Mouse (Mus musculus) forebrain, embryonic 10.5 days (tissue): ENCODE results near the gene Noct. TPM values are rescaled to one million over a fixed set of nuclear protein-coding genes. Genes with fewer than 3 reads are reported as not detected.
A peak's percentile ranks its signal among the peaks of the same experiment; 100 is the strongest.
"Not testable (repeated sequence)": the region's sequence is repeated elsewhere in the genome, so short reads cannot be mapped to it uniquely, and the experiment has no call there.

ENCODE experiments used
- DNase-seq: peaks from one replicate; pipeline ENCODE4 v3.0.0-alpha.2; 2017; ENCODE audit warnings: low spot score; ENCODE audit errors: extremely low spot score
- H3K27ac ChIP-seq: fragments of 300-500 bp; sonication (generic); 2 replicates; pipeline ENCODE4 v1.5.1; 2016; ENCODE audit warnings: mild to moderate bottlenecking
- H3K27me3 ChIP-seq: fragments of 300-500 bp; sonication (generic); 2 replicates; pipeline ENCODE4 v1.6.1; 2016; ENCODE audit warnings: mild to moderate bottlenecking; ENCODE audit not compliant: poor library complexity, severe bottlenecking
- H3K36me3 ChIP-seq: fragments of 300-500 bp; sonication (generic); replicated peaks from 2 replicates; pipeline ENCODE4 v1.6.1; 2016; ENCODE audit warnings: mild to moderate bottlenecking, moderate library complexity
- H3K4me1 ChIP-seq: fragments of 300-500 bp; sonication (generic); 2 replicates; pipeline ENCODE4 v1.6.1; 2016
- H3K4me3 ChIP-seq: fragments of 300-500 bp; sonication (generic); 2 replicates; pipeline ENCODE4 v1.5.1; 2016; ENCODE audit warnings: mild to moderate bottlenecking, moderate library complexity
- H3K9me3 ChIP-seq: fragments of 300-500 bp; sonication (generic); 2 replicates; pipeline ENCODE4 v1.6.1; 2016; ENCODE audit warnings: mild to moderate bottlenecking, moderate library complexity
- WGBS: fragments of 180-500 bp; shearing (Covaris S2); methylation state at CpG from one replicate; pipeline ENCODE4 v1.1.7; 2016; 5-methylcytosine and 5-hydroxymethylcytosine counted together
- polyA plus RNA-seq: library from polyadenylated mRNA; unstranded; fragments of >200 nt; fragmentation: Nextera tagmentation; extraction: Ambion mirVana; gene quantifications from 2 replicates; pipeline ENCODE4 v1.2.1, GENCODE M21; 2016

The Noct gene
- polyA plus RNA-seq, result 11.2 and 11.3 TPM in 2 replicates

GRCm38 (mm10) chr3:51224363-51225225 is at the start of gene Noct:
Noct (plus strand) TSS chr3:51224447.
- Histone ChIP-seq H3K4me1 (peaks cover 45% of the 10 kb centered on the region), H3K27me3 (peaks cover 7% of the 10 kb centered on the region), H3K36me3 (peaks cover 19% of the 10 kb centered on the region), H3K9me3 (no peaks in the 10 kb centered on the region), H3K27ac (peak within 1 kb of the TSS; percentile 99), H3K4me3 (peak within 1 kb of the TSS; percentile 94)
- DNase-seq, result peak; percentile 89
- under 1% methylated on average over 91 of the region's 100 CpGs for WGBS

GRCm38 (mm10) chr3:51178158-51178557 is 46.1 kb upstream of the Noct start:
- 43% methylated on average over 10 of the region's 10 CpGs for WGBS
- Histone ChIP-seq H3K4me1 (peaks cover 8% of the 10 kb centered on the region; the same call in 1 of the 2 replicates), H3K9me3 (no peaks in the 10 kb centered on the region), H3K27me3 (no peaks in the 10 kb centered on the region), H3K36me3 (no peaks in the 10 kb centered on the region), H3K27ac (no peak overlapping the region), H3K4me3 (no peak overlapping the region)
- DNase-seq, result no peak

GRCm38 (mm10) chr3:51179460-51180146 is 44.6 kb upstream of the Noct start:
- H3K9me3 ChIP-seq, result no peaks in the 10 kb centered on the region
- WGBS, result 88% methylated on average over 6 of the region's 6 CpGs

GRCm38 (mm10) chr3:51180341-51180940 is 43.8 kb upstream of the Noct start:
- Histone ChIP-seq H3K27ac (no peak overlapping the region), H3K27me3 (no peaks in the 10 kb centered on the region), H3K4me3 (no peak overlapping the region), H3K9me3 (no peaks in the 10 kb centered on the region), H3K36me3 (no peaks in the 10 kb centered on the region), H3K4me1 (peaks cover 8% of the 10 kb centered on the region; the same call in 1 of the 2 replicates)
- 83% methylated on average over 8 of the region's 8 CpGs for WGBS
- DNase-seq, result no peak

More at GRCm38 (mm10) chr3:51179460-51180146, 44.6 kb upstream of the Noct start:
- Histone ChIP-seq H3K27ac (no peak overlapping the region), H3K4me3 (no peak overlapping the region), H3K27me3 (no peaks in the 10 kb centered on the region), H3K36me3 (no peaks in the 10 kb centered on the region), H3K4me1 (peaks cover 8% of the 10 kb centered on the region; the same call in 1 of the 2 replicates)
- no peak for DNase-seq

- 78% methylated on average over 5 of the region's 5 CpGs for WGBS
These were observed 41.8 kb upstream of the Noct start for GRCm38 (mm10) chr3:51182455-51182854.

GRCm38 (mm10) chr3:51183508-51183907 is 40.7 kb upstream of the Noct start:
- DNase-seq, H3K27ac ChIP-seq, H3K27me3 ChIP-seq, H3K36me3 ChIP-seq, H3K9me3 ChIP-seq, H3K4me1 ChIP-seq, H3K4me3 ChIP-seq: not testable (repeated sequence)
- WGBS, result 73% methylated on average over 1 of the region's 1 CpGs

More at GRCm38 (mm10) chr3:51182455-51182854, 41.8 kb upstream of the Noct start:
- no peaks in the 10 kb centered on the region for H3K36me3 ChIP-seq
- no peak for DNase-seq
- H3K27ac ChIP-seq, result no peak overlapping the region
- H3K4me1 ChIP-seq, result peaks cover 8% of the 10 kb centered on the region; the same call in 1 of the 2 replicates
- H3K27me3 ChIP-seq, result no peaks in the 10 kb centered on the region
- H3K4me3 ChIP-seq, result no peak overlapping the region
- H3K9me3 ChIP-seq, result no peaks in the 10 kb centered on the region

- H3K9me3 ChIP-seq, H3K27me3 ChIP-seq, H3K4me1 ChIP-seq, H3K27ac ChIP-seq, H3K4me3 ChIP-seq, DNase-seq, H3K36me3 ChIP-seq: not testable (repeated sequence)
- WGBS, result 92% methylated on average over 3 of the region's 3 CpGs
These were observed 40.3 kb upstream of the Noct start for GRCm38 (mm10) chr3:51183967-51184366.

- no peak for DNase-seq
- Histone ChIP-seq H3K4me1 (peaks cover 4% of the 10 kb centered on the region; the same call in 1 of the 2 replicates), H3K27me3 (no peaks in the 10 kb centered on the region), H3K27ac (no peak overlapping the region), H3K36me3 (no peaks in the 10 kb centered on the region), H3K4me3 (no peak overlapping the region), H3K9me3 (no peaks in the 10 kb centered on the region)
- WGBS, result 81% methylated on average over 10 of the region's 10 CpGs
These were observed 39.5 kb upstream of the Noct start for GRCm38 (mm10) chr3:51184715-51185114.

- Histone ChIP-seq H3K27me3 (no peaks in the 10 kb centered on the region), H3K4me1 (peaks cover 4% of the 10 kb centered on the region; the same call in 1 of the 2 replicates), H3K27ac (no peak overlapping the region), H3K4me3 (no peak overlapping the region), H3K9me3 (no peaks in the 10 kb centered on the region), H3K36me3 (no peaks in the 10 kb centered on the region)
- 95% methylated on average over 7 of the region's 7 CpGs for WGBS
- no peak for DNase-seq
These were observed 38.8 kb upstream of the Noct start for GRCm38 (mm10) chr3:51185406-51185805.

- Histone ChIP-seq H3K36me3 (no peaks in the 10 kb centered on the region), H3K4me3 (no peak overlapping the region), H3K27me3 (no peaks in the 10 kb centered on the region), H3K9me3 (no peaks in the 10 kb centered on the region), H3K27ac (no peak overlapping the region), H3K4me1 (peaks cover 8% of the 10 kb centered on the region)
- no peak for DNase-seq
- 84% methylated on average over 6 of the region's 6 CpGs for WGBS
These were observed 30.2 kb upstream of the Noct start for GRCm38 (mm10) chr3:51194075-51194474.

GRCm38 (mm10) chr3:51195321-51195720 is 28.9 kb upstream of the Noct start:
- H3K27me3 ChIP-seq, result no peaks in the 10 kb centered on the region
- H3K36me3 ChIP-seq, result no peaks in the 10 kb centered on the region
- no peak overlapping the region for H3K27ac ChIP-seq
- peak overlapping the region; percentile 16 for H3K4me3 ChIP-seq
- H3K9me3 ChIP-seq, result no peaks in the 10 kb centered on the region; the same call in 1 of the 2 replicates
- WGBS, result 56% methylated on average over 8 of the region's 8 CpGs
- H3K4me1 ChIP-seq, result peaks cover 8% of the 10 kb centered on the region
- DNase-seq, result no peak

GRCm38 (mm10) chr3:51195736-51196135 is 28.5 kb upstream of the Noct start:
- Histone ChIP-seq H3K27me3 (no peaks in the 10 kb centered on the region), H3K4me1 (peaks cover 8% of the 10 kb centered on the region), H3K36me3 (no peaks in the 10 kb centered on the region), H3K27ac (no peak overlapping the region), H3K9me3 (no peaks in the 10 kb centered on the region; the same call in 1 of the 2 replicates), H3K4me3 (peak overlapping the region; percentile 16)
- WGBS, result 45% methylated on average over 8 of the region's 8 CpGs
- peak; percentile 21 for DNase-seq
